Mouse (Mus musculus) lung, postnatal 0 days (tissue): ENCODE measurements around the gene Hnrnpm.

Experiments used
- CTCF ChIP-seq: IDR thresholded peaks from 2 replicates; pipeline ENCODE4 v1.5.1; 2016; ENCODE audit warnings: antibody characterized with exemption, mild to moderate bottlenecking
- EP300 ChIP-seq: IDR thresholded peaks from 2 replicates; pipeline ENCODE4 v1.6.1; 2016; ENCODE audit warnings: antibody characterized with exemption, mild to moderate bottlenecking, control low read depth

GRCm38 (mm10) chr17:33599836-33600475 lies 86.7 kb downstream of the Hnrnpm start:
- TF ChIP-seq EP300 (no peak), CTCF (no peak)
